Mouse (Mus musculus) cerebellum, adult 2 months (tissue): Measurements from ENCODE around the gene Ankrd52. TPM values are rescaled to one million over a fixed set of nuclear protein-coding genes. Genes with fewer than 3 reads are reported as not detected.
A peak's percentile ranks its signal among the peaks of the same experiment; 100 is the strongest.

ENCODE experiments used
- DNase-seq, 2 experiments: peaks; one replicate each; pipeline ENCODE4 v3.0.0; 2021
- H3K27ac ChIP-seq: fragments of 200-500 bp; 2 replicates; pipeline ENCODE4 v1.5.1; 2012; ENCODE audit warnings: low read length, control low read depth, inconsistent platforms; ENCODE audit not compliant: insufficient read depth
- H3K27me3 ChIP-seq: fragments of 200-500 bp; 2 replicates; pipeline ENCODE4 v1.6.1; 2012; ENCODE audit warnings: inconsistent platforms, mild to moderate bottlenecking, low read length, moderate library complexity; ENCODE audit not compliant: control insufficient read depth, insufficient read depth
- H3K4me1 ChIP-seq: fragments of 200-500 bp; 2 replicates; pipeline ENCODE4 v1.6.1; 2011; ENCODE audit warnings: low read length; ENCODE audit not compliant: control insufficient read depth, insufficient read depth
- H3K4me3 ChIP-seq: fragments of 200-500 bp; replicated peaks from 2 replicates; pipeline ENCODE3; 2011; ENCODE audit warnings: mild to moderate bottlenecking, low read depth, low read length, control low read depth; ENCODE audit not compliant: insufficient read depth
- CTCF ChIP-seq: fragments of 200-500 bp; IDR thresholded peaks from 2 replicates; pipeline ENCODE4 v1.5.1; 2011; ENCODE audit warnings: low read depth, mild to moderate bottlenecking, control low read depth, low read length, moderate library complexity, borderline replicate concordance; ENCODE audit not compliant: insufficient read depth
- POLR2A ChIP-seq: fragments of 200-500 bp; IDR thresholded peaks from 2 replicates; pipeline ENCODE4 v1.6.1; 2011; ENCODE audit warnings: low read length, control low read depth, borderline replicate concordance; ENCODE audit not compliant: insufficient read depth
- WGBS: fragments of 180-500 bp; shearing (Covaris S2); methylation state at CpG from one replicate; pipeline ENCODE4 v1.1.7; 2018; 5-methylcytosine and 5-hydroxymethylcytosine counted together
- polyA plus RNA-seq: library from polyadenylated mRNA; depleted of rRNA; stranded (reverse); fragments of >200 nt; gene quantifications from 2 replicates; pipeline ENCODE4 v1.2.3, GENCODE M21; 2012

Ankrd52 gene
- polyA plus RNA-seq, 1 experiment: 40.6 TPM

DNA sequence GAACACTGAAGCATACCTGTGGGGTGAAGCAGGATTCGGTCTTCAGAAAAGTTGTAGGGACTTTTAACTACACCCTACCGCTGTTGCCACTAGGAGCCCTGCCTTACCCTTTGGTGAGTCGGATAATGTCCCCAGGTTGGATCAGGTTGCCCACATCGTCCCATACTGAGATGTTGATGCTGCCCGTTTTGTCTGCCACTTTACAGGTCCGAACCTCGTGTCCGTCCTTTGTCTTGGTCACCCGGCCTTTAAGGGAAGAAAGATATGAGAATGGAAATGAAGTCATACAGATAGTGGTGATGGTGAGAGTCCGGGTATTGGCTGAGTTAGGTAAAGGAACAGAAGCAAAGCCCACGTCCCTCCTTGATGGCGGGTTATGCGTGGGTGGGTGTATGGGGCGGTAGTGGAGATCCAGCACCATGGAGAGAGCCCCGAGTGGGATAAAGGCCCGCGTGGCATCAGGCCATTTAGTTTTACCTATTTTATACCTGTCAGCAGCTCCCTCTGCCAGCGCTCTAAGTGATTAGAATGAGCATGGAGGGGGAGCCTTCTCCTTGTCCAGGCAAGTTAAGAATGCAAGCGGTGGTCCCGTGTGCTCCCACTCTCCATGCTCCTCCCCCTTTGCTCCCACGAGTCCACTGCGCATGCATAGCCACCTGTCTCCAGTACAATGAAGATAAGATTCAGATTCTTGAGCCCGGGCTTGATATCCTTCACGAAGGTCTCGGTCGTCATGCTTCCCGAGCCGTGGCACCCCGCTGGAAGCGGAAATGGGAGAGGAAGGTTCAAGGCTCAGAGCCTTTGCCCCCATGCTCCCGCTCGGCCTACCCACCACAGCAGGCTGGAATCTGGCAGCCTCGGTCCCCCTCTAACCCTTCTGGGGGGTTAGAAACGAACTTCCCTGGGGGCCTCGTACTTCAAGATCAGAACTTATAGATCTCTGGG, 31.9 kb downstream of the Ankrd52 start:
- no peaks in the 10 kb centered on the region for H3K27me3 ChIP-seq
- TF ChIP-seq POLR2A: no peak
- peak in 1 of 2 experiments; percentile 52 for DNase-seq
- WGBS: 9% methylated on average over 35 of the region's 35 CpGs
- H3K4me3 ChIP-seq: peak overlapping the region; percentile 67
- H3K27ac ChIP-seq: peak overlapping the region; percentile 17
- peaks cover 16% of the 10 kb centered on the region for H3K4me1 ChIP-seq

DNA sequence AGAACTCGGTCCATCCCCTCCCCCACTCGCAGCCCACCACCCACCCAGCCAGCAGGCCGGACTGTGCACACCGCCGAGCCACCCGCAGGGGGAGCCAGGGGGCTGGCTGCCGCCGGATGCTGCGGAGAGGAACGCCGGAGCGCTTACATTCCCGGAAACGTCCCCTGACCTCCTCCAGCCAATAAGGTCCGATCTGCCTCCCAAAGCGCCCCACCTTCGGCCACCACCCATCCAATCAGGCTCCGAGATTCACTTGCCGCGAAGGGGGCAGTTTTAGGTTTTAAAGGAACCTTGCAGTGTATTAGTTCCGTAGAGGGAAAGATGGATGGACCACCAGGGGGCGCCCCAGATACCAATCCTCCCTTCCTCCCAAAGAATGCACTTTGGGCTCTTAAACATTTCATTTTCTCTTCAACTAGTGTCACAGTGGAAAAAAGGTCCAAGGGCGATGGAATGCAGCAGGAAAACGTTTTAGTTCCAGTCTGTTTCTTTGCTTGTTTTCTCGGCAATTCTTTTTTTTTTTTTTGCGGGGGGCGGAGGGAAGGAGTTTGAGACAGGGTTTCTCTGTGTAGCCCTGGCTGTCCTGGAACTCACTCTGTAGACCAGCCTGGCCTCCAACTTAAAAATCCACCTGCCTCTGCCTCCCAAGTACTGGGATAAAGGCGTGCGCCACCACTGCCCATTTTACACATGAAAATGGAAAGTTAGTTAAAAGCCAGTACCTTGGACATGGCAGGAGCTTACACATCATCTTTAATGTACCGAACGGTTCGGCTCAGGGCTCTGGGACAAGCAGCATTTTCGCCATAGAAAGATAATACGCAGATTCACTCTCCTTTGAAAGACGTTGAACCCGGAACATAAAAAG, 33.0 kb downstream of the Ankrd52 start:
- Histone ChIP-seq H3K4me1 (peaks cover 10% of the 10 kb centered on the region), H3K27ac (no peak overlapping the region), H3K27me3 (no peaks in the 10 kb centered on the region), H3K4me3 (peak overlapping the region; percentile 81)
- peak; percentile 97 to 98 for DNase-seq
- TF ChIP-seq POLR2A (peak; percentile 53; the same call in 1 of the 2 replicates), CTCF (peak; percentile 57)
- 4% methylated on average over 36 of the region's 36 CpGs for WGBS

DNA sequence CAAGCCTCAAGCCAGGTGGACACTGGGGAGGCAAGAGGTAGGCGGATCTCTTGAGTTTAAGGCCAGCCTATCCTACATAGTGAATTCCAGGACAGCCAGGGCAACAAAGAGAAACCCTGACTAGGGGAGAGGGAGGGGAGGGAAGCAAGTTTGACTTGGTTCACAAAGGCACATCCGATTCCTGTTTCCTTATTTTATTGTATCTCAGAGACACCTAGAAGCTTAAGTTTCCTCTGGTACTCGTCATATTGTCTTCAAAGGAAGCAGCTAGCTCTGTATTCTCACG, 33.6 kb downstream of the Ankrd52 start:
- Histone ChIP-seq H3K27me3 (no peaks in the 10 kb centered on the region), H3K27ac (no peak overlapping the region), H3K4me1 (peaks cover 10% of the 10 kb centered on the region), H3K4me3 (peak overlapping the region; percentile 81)
- 20% methylated on average over 4 of the region's 4 CpGs for WGBS
- no peak for TF ChIP-seq CTCF
- TF ChIP-seq POLR2A: no peak
- no peak for DNase-seq

DNA sequence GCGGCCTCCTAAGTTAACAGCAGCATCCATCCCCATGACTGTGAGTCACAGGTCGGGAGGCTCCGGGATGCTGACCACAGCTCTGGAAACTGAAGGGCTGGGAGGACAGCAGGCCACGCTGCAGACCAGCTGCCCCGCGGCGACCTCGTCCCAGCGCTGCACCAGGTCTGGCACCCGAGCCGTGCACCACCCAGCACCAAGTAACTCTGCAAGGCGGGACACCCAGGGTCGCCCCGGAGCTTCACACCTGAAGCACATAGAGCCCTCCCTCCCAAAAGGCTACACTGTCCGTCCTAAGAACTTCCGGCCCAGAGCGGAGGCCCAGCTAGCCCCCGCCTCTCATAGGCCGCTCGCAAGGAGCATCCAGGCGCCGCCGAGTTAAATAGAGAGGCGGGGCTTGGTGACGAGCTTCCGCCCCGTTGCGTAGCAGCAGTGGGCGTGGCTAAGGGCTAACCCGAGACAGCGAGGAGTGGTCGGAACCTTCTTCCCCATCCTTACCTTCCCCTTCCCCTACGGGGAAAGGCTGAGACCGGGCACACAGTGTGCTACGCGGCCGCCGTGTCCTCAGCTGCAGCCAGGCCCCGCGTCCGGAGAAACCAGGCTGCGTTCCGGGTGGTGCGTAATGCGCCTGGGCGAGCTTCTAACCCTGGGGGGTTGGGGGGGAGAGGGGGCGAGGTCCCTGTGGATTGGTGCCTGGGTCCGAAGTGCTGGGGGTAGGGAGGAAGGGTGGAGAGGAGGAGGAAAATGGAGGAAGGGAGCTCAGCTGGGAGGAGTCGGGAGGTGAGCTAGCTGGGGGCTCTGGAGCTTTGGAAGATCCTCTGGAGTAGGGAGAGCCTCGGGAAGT, 34.5 kb downstream of the Ankrd52 start, which contains the start of the genes Nabp2 and Rnf41:
Gene Nabp2, minus strand, starts transcription at position 282 of the 844 bp plus-strand sequence.
Gene Rnf41, plus strand, starts transcription at position 447 of the 844 bp plus-strand sequence.
- peak within 1 kb of the TSS; percentile 80 for H3K27ac ChIP-seq
- H3K27me3 ChIP-seq: no peaks in the 10 kb centered on the region
- peak within 1 kb of the TSS; percentile 81 for H3K4me3 ChIP-seq
- under 1% methylated on average over 50 of the region's 50 CpGs for WGBS
- peaks cover 10% of the 10 kb centered on the region for H3K4me1 ChIP-seq
- peak; percentile 93; the same call in 1 of the 2 replicates for TF ChIP-seq POLR2A
- TF ChIP-seq CTCF: no peak
- peak; percentile 95 for DNase-seq

DNA sequence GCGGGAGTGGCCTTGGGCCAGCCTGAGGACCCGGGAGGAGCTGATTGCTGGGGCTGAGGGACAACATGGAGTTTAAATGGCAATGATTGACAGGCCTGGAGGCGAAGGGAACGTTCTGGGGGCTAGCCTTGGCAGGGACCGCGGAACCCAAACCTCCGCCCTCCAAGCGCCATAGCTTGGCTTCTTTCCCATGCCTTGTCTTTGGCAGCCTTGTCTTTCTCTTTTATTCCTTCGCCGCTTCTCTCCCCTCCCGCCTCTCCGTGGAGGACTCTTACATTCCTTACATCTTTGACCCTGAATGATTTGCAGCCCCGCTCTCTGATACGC, 35.1 kb downstream of the Ankrd52 start:
- H3K4me3 ChIP-seq: peak overlapping the region; percentile 81
- WGBS: under 1% methylated on average over 14 of the region's 14 CpGs
- DNase-seq: peak in 1 of 2 experiments; percentile 54
- H3K27me3 ChIP-seq: no peaks in the 10 kb centered on the region
- peaks cover 10% of the 10 kb centered on the region for H3K4me1 ChIP-seq
- no peak for TF ChIP-seq POLR2A
- no peak for TF ChIP-seq CTCF
- H3K27ac ChIP-seq: peak overlapping the region; percentile 49

DNA sequence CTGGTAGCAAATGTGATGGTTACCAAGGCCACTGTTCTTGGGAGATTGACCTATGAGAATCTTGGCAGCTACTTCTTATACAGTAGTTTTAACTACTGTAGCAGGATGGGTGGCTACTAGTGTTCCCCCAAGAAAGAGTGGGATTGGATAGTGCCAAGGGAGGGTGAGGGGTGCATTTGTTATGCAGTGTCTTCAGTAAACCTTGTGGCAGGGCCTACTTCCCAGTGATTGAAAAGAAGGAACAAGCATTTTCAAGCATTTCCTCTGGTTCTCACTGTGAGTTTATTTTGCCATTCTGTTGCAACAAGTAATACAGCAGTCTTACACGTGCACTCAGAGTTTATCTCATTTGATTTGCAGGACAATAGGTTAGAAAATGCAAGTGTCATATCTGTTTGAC, 35.6 kb downstream of the Ankrd52 start:
- Histone ChIP-seq H3K4me3 (peak overlapping the region; percentile 81), H3K27ac (no peak overlapping the region)
- 0% methylated on average over 1 of the region's 1 CpGs for WGBS

DNA sequence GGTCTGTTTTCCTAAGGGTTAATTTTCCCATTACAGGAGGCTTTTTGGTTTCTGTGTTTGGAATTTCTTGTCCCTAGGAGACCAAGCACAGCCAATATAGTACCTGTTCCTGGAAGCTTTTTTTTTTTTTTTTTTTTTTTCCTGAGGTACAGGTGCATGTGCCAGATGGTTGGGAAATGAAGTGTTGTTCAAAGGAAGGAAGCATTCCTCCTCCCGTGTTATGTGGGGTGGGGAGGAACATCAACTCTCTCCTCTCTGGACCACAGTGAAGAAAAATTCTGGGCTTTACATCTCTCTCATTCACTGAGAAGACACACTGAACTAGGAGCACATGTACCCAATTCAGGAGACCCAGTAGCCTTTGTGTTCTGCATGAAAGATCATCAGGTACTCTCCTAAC, 36.2 kb downstream of the Ankrd52 start:
- no peaks in the 10 kb centered on the region for H3K27me3 ChIP-seq
- H3K4me3 ChIP-seq: peak overlapping the region; percentile 50
- no peak for TF ChIP-seq CTCF
- no peak for TF ChIP-seq POLR2A
- 5% methylated on average over 1 of the region's 1 CpGs for WGBS
- peak in 1 of 2 experiments; percentile 62 for DNase-seq
- peak overlapping the region; percentile 58; the same call in 1 of the 2 replicates for H3K27ac ChIP-seq
- peaks cover 9% of the 10 kb centered on the region for H3K4me1 ChIP-seq

More for the DNA sequence above, 35.6 kb downstream of the Ankrd52 start:
- peaks cover 10% of the 10 kb centered on the region for H3K4me1 ChIP-seq
- TF ChIP-seq POLR2A (no peak), CTCF (no peak)
- DNase-seq: no peak
- no peaks in the 10 kb centered on the region for H3K27me3 ChIP-seq

DNA sequence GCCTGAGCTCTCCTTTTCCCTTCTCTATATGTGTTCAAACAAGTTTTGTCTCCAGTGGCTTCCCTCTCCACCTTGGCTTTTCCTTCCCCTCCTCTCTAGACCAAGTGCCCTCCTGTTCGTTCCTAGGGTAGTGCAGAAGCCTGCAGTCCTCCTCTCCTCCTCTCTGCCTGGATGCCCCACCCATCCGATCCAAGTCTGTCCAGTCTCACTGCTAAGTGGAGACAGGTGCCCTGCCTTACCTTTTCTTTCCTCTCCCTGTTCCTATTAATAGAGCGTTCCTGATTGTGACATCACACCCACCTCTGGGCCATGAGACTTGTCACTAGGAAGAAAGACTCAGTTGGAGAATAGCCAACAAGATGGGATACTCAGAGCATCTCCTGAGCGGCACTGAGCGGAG, 37.9 kb downstream of the Ankrd52 start:
- Histone ChIP-seq H3K4me3 (no peak overlapping the region), H3K4me1 (peaks cover 3% of the 10 kb centered on the region), H3K27me3 (no peaks in the 10 kb centered on the region), H3K27ac (no peak overlapping the region)
- 45% methylated on average over 5 of the region's 5 CpGs for WGBS
- TF ChIP-seq CTCF (no peak), POLR2A (no peak)
- no peak for DNase-seq
